Mouse (Mus musculus) C2C12 (cell line): ENCODE data around the gene Ckm. TPM values are rescaled to one million over a fixed set of nuclear protein-coding genes. Genes with fewer than 3 reads are reported as not detected.
A peak's percentile ranks its signal among the peaks of the same experiment; 100 is the strongest.

Source experiments
- H3K27me3 ChIP-seq: one replicate; pipeline ENCODE4 v1.6.1; 2011; ENCODE audit not compliant: control insufficient read depth, insufficient read depth, insufficient read length
- H3K36me3 ChIP-seq: one replicate; pipeline ENCODE4 v1.6.1; 2011; ENCODE audit not compliant: control insufficient read depth, insufficient read depth
- H3K4me3 ChIP-seq: one replicate; pipeline ENCODE4 v1.5.1; 2011; ENCODE audit warnings: mild to moderate bottlenecking, control low read depth; ENCODE audit not compliant: poor library complexity, insufficient read depth, severe bottlenecking
- H3K79me2 ChIP-seq: one replicate; pipeline ENCODE4 v1.6.1; 2011; ENCODE audit not compliant: control insufficient read depth, insufficient read depth
- H3K79me3 ChIP-seq: one replicate; pipeline ENCODE4 v1.6.1; 2011; ENCODE audit warnings: low read depth, control low read depth
- H3ac ChIP-seq: one replicate; pipeline ENCODE3; 2011; ENCODE audit warnings: low read depth; ENCODE audit not compliant: control insufficient read depth, insufficient read length
- CEBPB ChIP-seq: IDR thresholded peaks from one replicate; pipeline ENCODE4 v1.6.1; 2011; ENCODE audit warnings: low read depth, mild to moderate bottlenecking, control low read depth, moderate library complexity
- CTCF ChIP-seq: IDR thresholded peaks from one replicate; pipeline ENCODE4 v1.5.1; 2011; ENCODE audit not compliant: control insufficient read depth, insufficient read depth, insufficient read length
- FOSL1 ChIP-seq: IDR thresholded peaks from one replicate; pipeline ENCODE4 v1.8.0; 2011; ENCODE audit warnings: mild to moderate bottlenecking, low read length; ENCODE audit not compliant: poor library complexity, insufficient read depth, severe bottlenecking
- MAX ChIP-seq: IDR thresholded peaks from one replicate; pipeline ENCODE4 v1.6.1; 2011; ENCODE audit warnings: mild to moderate bottlenecking, control low read depth
- MYOD1 ChIP-seq: IDR thresholded peaks from one replicate; pipeline ENCODE4 v1.6.1; 2011; ENCODE audit warnings: low read depth; ENCODE audit not compliant: control insufficient read depth, insufficient read length
- MYOG ChIP-seq: IDR thresholded peaks from one replicate; pipeline ENCODE4 v1.6.1; 2011; ENCODE audit not compliant: control insufficient read depth, insufficient read length; ENCODE audit errors: extremely low read depth
- USF1 ChIP-seq: IDR thresholded peaks from one replicate; pipeline ENCODE4 v1.6.1; 2011; ENCODE audit warnings: low read depth, mild to moderate bottlenecking, control low read depth, moderate library complexity
- polyA plus RNA-seq: library from polyadenylated mRNA; unstranded; fragments of >200 nt; fragmentation: generic; extraction: Trizol; gene quantifications from one replicate; pipeline ENCODE4 v1.2.1, GENCODE M21; 2012; ENCODE audit warnings: missing spikeins

Ckm gene
- polyA plus RNA-seq, 1 experiment: 1.9 TPM

- TF ChIP-seq MAX: no peak
- no peak for TF ChIP-seq MYOD1
- no peak for TF ChIP-seq MYOG
- TF ChIP-seq FOSL1: no peak
- no peak for TF ChIP-seq USF1
- TF ChIP-seq CEBPB: no peak
- TF ChIP-seq CTCF: no peak
- Histone ChIP-seq H3K36me3 (no peaks in the 10 kb centered on the region), H3K4me3 (no peak overlapping the region)
Observed at GRCm38 (mm10) chr7:19424051-19424450, 19.5 kb downstream of the Ckm start.

GRCm38 (mm10) chr7:19426349-19426748 is 21.8 kb downstream of the Ckm start:
- Histone ChIP-seq H3ac (no peak overlapping the region), H3K27me3 (no peaks in the 10 kb centered on the region), H3K79me2 (no peaks in the 10 kb centered on the region), H3K79me3 (no peaks in the 10 kb centered on the region), H3K36me3 (no peaks in the 10 kb centered on the region), H3K4me3 (no peak overlapping the region)
- no peak for TF ChIP-seq CTCF
- TF ChIP-seq CEBPB: no peak
- no peak for TF ChIP-seq MAX
- TF ChIP-seq FOSL1: no peak
- no peak for TF ChIP-seq USF1
- no peak for TF ChIP-seq MYOD1
- TF ChIP-seq MYOG: no peak

More at GRCm38 (mm10) chr7:19424051-19424450, 19.5 kb downstream of the Ckm start:
- Histone ChIP-seq H3K79me3 (no peaks in the 10 kb centered on the region), H3K79me2 (no peaks in the 10 kb centered on the region), H3ac (no peak overlapping the region), H3K27me3 (peaks cover 8% of the 10 kb centered on the region)

GRCm38 (mm10) chr7:19426888-19427287 is 22.3 kb downstream of the Ckm start:
- TF ChIP-seq MYOG (no peak), USF1 (peak; percentile 58)
- H3ac ChIP-seq: no peak overlapping the region
- H3K27me3 ChIP-seq: no peaks in the 10 kb centered on the region
- H3K4me3 ChIP-seq: no peak overlapping the region
- H3K36me3 ChIP-seq: no peaks in the 10 kb centered on the region
- H3K79me3 ChIP-seq: no peaks in the 10 kb centered on the region
- no peaks in the 10 kb centered on the region for H3K79me2 ChIP-seq

GRCm38 (mm10) chr7:19427999-19428650 is 23.5 kb downstream of the Ckm start:
- no peak overlapping the region for H3ac ChIP-seq
- no peaks in the 10 kb centered on the region for H3K27me3 ChIP-seq
- H3K36me3 ChIP-seq: peaks cover 2% of the 10 kb centered on the region
- H3K4me3 ChIP-seq: no peak overlapping the region
- H3K79me2 ChIP-seq: no peaks in the 10 kb centered on the region
- H3K79me3 ChIP-seq: no peaks in the 10 kb centered on the region
- TF ChIP-seq CEBPB: no peak
- no peak for TF ChIP-seq MAX
- no peak for TF ChIP-seq MYOG
- no peak for TF ChIP-seq FOSL1
- no peak for TF ChIP-seq USF1
- no peak for TF ChIP-seq CTCF
- no peak for TF ChIP-seq MYOD1

GRCm38 (mm10) chr7:19429726-19430125 is 25.1 kb downstream of the Ckm start:
- H3K27me3 ChIP-seq: no peaks in the 10 kb centered on the region
- TF ChIP-seq MYOD1: no peak
- TF ChIP-seq CEBPB: no peak
- TF ChIP-seq CTCF: no peak
- no peak for TF ChIP-seq FOSL1
- no peak for TF ChIP-seq USF1
- TF ChIP-seq MYOG: no peak
- no peak for TF ChIP-seq MAX

GRCm38 (mm10) chr7:19430402-19430801 is 25.8 kb downstream of the Ckm start:
- TF ChIP-seq MAX: no peak
- TF ChIP-seq MYOD1: no peak
- TF ChIP-seq CEBPB: no peak
- no peak for TF ChIP-seq USF1
- TF ChIP-seq MYOG: no peak
- no peak for TF ChIP-seq CTCF
- TF ChIP-seq FOSL1: no peak
- Histone ChIP-seq H3K36me3 (peaks cover 2% of the 10 kb centered on the region), H3K27me3 (no peaks in the 10 kb centered on the region), H3K79me3 (no peaks in the 10 kb centered on the region), H3K4me3 (no peak overlapping the region), H3K79me2 (no peaks in the 10 kb centered on the region), H3ac (no peak overlapping the region)

More at GRCm38 (mm10) chr7:19429726-19430125, 25.1 kb downstream of the Ckm start:
- no peak overlapping the region for H3K4me3 ChIP-seq
- no peaks in the 10 kb centered on the region for H3K79me2 ChIP-seq
- peaks cover 2% of the 10 kb centered on the region for H3K36me3 ChIP-seq
- no peaks in the 10 kb centered on the region for H3K79me3 ChIP-seq
- H3ac ChIP-seq: no peak overlapping the region
